Mouse (Mus musculus): Measurements from ENCODE around the gene Kcnma1. TPM values are rescaled to one million over a fixed set of nuclear protein-coding genes. Genes with fewer than 3 reads are reported as not detected.

Gene Kcnma1
- polyA plus RNA-seq, 1 experiment: 75.1 TPM

DNA sequence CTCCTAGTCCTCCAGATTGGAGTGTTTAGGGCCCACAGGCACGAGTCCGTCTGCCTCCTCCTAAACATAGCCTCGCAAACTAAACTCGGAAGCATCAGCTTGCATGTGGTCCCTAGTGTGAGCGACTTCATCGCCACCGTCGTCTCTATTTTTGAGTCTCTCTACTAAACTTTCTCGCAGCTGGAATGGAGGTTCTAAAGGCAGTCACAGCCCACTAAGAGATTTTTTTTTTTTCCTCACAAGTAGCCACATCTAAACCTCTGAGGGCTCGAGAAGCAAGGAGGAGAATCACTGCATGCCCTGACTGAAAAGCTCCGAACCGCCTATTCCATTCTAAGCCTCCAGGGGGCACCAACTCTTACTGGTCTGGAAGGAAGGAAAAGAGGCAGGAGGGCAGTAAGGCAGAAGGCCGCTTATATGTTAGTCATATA, 223.0 kb downstream of the Kcnma1 start:
- 41% methylated on average over 13 of the region's 13 CpGs for WGBS
- TF ChIP-seq POLR2A (IDR thresholded peaks at IDR 0.05; ENCODE audit: insufficient read depth, low read depth, low read length): no peak
- TF ChIP-seq CTCF (IDR thresholded peaks at IDR 0.05; ENCODE audit: insufficient read depth, low read depth, low read length): peak; percentile 46; the same call in 1 of the 2 replicates
- Histone ChIP-seq H3K4me3 (ENCODE audit: insufficient read depth, low read depth, low read length) (no peak overlapping the region), H3K4me1 (ENCODE audit: control insufficient read depth, insufficient read depth, low read length) (peaks cover 8% of the 10 kb centered on the region), H3K27ac (ENCODE audit: insufficient read depth, low read depth, low read length) (no peak overlapping the region)

DNA sequence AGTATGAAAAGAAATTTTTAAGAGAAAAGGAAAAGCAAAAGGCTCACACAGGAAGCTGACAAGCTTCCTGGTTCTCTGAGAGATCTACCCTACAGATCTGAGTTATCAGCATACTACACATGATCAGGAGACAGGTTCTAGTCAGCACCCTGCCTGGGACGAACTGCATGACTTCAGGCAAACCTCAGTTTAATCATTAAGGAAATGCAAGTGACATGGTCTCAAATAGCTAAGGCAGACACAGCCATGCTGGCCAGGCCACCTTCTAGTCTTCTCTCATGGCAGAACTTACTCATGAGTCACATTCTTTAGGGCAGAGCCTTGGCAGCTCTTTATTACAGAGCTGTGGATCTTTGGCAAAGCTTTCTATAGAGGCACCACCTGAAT, 227.6 kb downstream of the Kcnma1 start:
- no peak overlapping the region for H3K27ac ChIP-seq (ENCODE audit: insufficient read depth, low read depth, low read length)
- TF ChIP-seq CTCF (IDR thresholded peaks at IDR 0.05; ENCODE audit: insufficient read depth, low read depth, low read length): no peak
- TF ChIP-seq POLR2A (IDR thresholded peaks at IDR 0.05; ENCODE audit: insufficient read depth, low read depth, low read length): no peak
- peaks cover 10% of the 10 kb centered on the region for H3K4me1 ChIP-seq (ENCODE audit: control insufficient read depth, insufficient read depth, low read length)
- no peak overlapping the region for H3K4me3 ChIP-seq (ENCODE audit: insufficient read depth, low read depth, low read length)
- 33% methylated on average over 1 of the region's 1 CpGs for WGBS

DNA sequence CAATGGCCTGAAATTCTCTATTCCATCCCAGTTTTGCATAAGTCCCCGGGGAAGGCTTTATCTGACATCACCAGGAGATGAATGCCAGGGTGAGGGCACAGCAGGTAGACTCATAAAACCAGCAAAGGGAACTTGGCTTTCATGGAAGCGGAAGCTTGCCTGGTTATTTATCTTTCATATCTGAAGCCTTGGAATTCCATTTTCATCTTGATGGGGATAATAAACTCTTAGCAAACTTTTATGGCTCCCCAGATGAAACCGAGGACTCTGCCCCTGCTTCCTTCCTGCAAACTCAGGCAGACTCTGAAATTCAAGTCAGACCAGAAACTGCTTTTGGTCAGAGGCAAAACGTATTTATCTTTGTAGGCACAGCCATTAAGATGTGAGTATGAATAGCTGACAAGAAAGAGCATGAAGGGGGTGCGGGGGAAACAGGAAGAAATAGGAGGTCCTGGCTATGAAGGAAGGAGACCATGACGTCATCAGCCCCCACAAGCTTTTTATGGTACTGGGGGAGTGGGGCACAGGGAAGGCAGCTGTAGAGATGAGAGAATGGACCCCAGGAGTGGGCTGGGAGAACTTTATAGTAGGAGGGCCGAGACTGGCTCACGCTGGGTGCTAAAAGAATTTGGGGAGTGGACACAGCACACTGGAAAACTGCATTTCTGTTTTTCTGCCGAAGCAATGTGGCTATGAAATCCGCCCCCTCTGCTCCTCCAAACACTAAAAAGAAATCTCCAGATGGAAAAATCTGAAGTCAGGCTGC, 228.2 kb downstream of the Kcnma1 start:
- TF ChIP-seq CTCF (IDR thresholded peaks at IDR 0.05; ENCODE audit: insufficient read depth, low read depth, low read length) (no peak), POLR2A (IDR thresholded peaks at IDR 0.05; ENCODE audit: insufficient read depth, low read depth, low read length) (no peak)
- WGBS: 50% methylated on average over 10 of the region's 10 CpGs
- no peak overlapping the region for H3K27ac ChIP-seq (ENCODE audit: insufficient read depth, low read depth, low read length)
- H3K4me3 ChIP-seq (ENCODE audit: insufficient read depth, low read depth, low read length): no peak overlapping the region
- H3K4me1 ChIP-seq (ENCODE audit: control insufficient read depth, insufficient read depth, low read length): peaks cover 10% of the 10 kb centered on the region

- no peak overlapping the region for H3K27ac ChIP-seq (ENCODE audit: insufficient read depth, low read depth, low read length)
- 51% methylated on average over 8 of the region's 8 CpGs for WGBS
These were observed 231.3 kb downstream of the Kcnma1 start for GRCm38 (mm10) chr14:23782845-23783609.

GRCm38 (mm10) chr14:23774542-23774941, 239.7 kb downstream of the Kcnma1 start:
- Histone ChIP-seq H3K4me3 (ENCODE audit: insufficient read depth, low read depth, low read length) (no peak overlapping the region), H3K27ac (ENCODE audit: insufficient read depth, low read depth, low read length) (no peak overlapping the region), H3K4me1 (ENCODE audit: control insufficient read depth, insufficient read depth, low read length) (no peaks in the 10 kb centered on the region)
- TF ChIP-seq POLR2A (IDR thresholded peaks at IDR 0.05; ENCODE audit: insufficient read depth, low read depth, low read length): no peak
- TF ChIP-seq CTCF (IDR thresholded peaks at IDR 0.05; ENCODE audit: insufficient read depth, low read depth, low read length): no peak
- WGBS: 62% methylated on average over 2 of the region's 2 CpGs

More at GRCm38 (mm10) chr14:23782845-23783609, 231.3 kb downstream of the Kcnma1 start:
- TF ChIP-seq CTCF (IDR thresholded peaks at IDR 0.05; ENCODE audit: insufficient read depth, low read depth, low read length): no peak
- TF ChIP-seq POLR2A (IDR thresholded peaks at IDR 0.05; ENCODE audit: insufficient read depth, low read depth, low read length): no peak
- peaks cover 10% of the 10 kb centered on the region for H3K4me1 ChIP-seq (ENCODE audit: control insufficient read depth, insufficient read depth, low read length)
- H3K4me3 ChIP-seq (ENCODE audit: insufficient read depth, low read depth, low read length): no peak overlapping the region

DNA sequence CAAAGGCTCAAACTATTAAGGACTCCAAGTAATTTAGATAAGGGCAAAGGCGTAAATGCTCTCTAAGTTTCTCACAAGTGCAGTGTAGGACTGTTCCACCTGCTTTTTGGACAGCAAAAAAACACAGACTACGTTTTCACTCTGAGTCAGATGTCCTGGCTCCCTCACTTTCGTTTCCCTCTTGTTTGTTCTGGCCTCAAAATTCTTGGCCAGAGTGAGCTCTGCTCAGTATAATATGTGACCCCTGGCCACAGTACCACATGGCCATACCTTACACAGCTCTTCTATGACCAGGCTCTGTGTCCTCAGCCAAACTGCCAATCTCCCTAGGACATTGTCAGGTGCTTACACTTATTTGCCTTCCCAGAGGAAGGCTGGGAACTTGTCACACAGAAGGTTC, 241.6 kb downstream of the Kcnma1 start:
- TF ChIP-seq CTCF (IDR thresholded peaks at IDR 0.05; ENCODE audit: insufficient read depth, low read depth, low read length) (no peak), POLR2A (IDR thresholded peaks at IDR 0.05; ENCODE audit: insufficient read depth, low read depth, low read length) (no peak)

GRCm38 (mm10) chr14:23771794-23772193, 242.5 kb downstream of the Kcnma1 start:
- H3K4me3 ChIP-seq (ENCODE audit: insufficient read depth, low read depth, low read length): no peak overlapping the region
- H3K4me1 ChIP-seq (ENCODE audit: control insufficient read depth, insufficient read depth, low read length): no peaks in the 10 kb centered on the region
- no peak for TF ChIP-seq CTCF (IDR thresholded peaks at IDR 0.05; ENCODE audit: insufficient read depth, low read depth, low read length)
- no peak for TF ChIP-seq POLR2A (IDR thresholded peaks at IDR 0.05; ENCODE audit: insufficient read depth, low read depth, low read length)
- H3K27ac ChIP-seq (ENCODE audit: insufficient read depth, low read depth, low read length): no peak overlapping the region
- 80% methylated on average over 1 of the region's 1 CpGs for WGBS

More for the DNA sequence above, 241.6 kb downstream of the Kcnma1 start:
- H3K4me1 ChIP-seq (ENCODE audit: control insufficient read depth, insufficient read depth, low read length): no peaks in the 10 kb centered on the region
- H3K4me3 ChIP-seq (ENCODE audit: insufficient read depth, low read depth, low read length): no peak overlapping the region
- 78% methylated on average over 3 of the region's 3 CpGs for WGBS
- no peak overlapping the region for H3K27ac ChIP-seq (ENCODE audit: insufficient read depth, low read depth, low read length)

DNA sequence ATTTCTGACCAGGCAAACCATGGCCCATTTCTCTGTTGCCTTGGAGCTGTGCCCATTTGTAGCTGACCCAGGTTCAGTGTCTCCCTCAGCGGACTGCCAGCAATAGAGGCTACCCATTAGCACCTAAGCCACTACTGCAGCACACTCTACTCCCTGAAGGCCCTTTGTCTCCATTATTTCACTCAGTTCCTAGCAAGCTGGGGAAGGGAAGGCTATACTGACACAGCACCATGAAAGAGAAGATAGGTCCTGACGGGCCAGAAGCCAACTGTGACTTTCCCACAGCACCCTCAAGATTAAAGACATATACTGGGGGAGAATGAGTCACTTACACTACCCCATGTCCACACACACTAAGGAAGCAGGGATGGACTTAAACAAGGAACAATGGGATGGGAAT, 251.8 kb downstream of the Kcnma1 start:
- Histone ChIP-seq H3K4me3 (ENCODE audit: insufficient read depth, low read depth, low read length) (no peak overlapping the region), H3K4me1 (ENCODE audit: control insufficient read depth, insufficient read depth, low read length) (no peaks in the 10 kb centered on the region), H3K27ac (ENCODE audit: insufficient read depth, low read depth, low read length) (no peak overlapping the region)
- 92% methylated on average over 2 of the region's 2 CpGs for WGBS
- TF ChIP-seq CTCF (IDR thresholded peaks at IDR 0.05; ENCODE audit: insufficient read depth, low read depth, low read length) (no peak), POLR2A (IDR thresholded peaks at IDR 0.05; ENCODE audit: insufficient read depth, low read depth, low read length) (no peak)

GRCm38 (mm10) chr14:23759626-23760025, 254.7 kb downstream of the Kcnma1 start:
- Histone ChIP-seq H3K4me3 (ENCODE audit: insufficient read depth, low read depth, low read length) (no peak overlapping the region), H3K27ac (ENCODE audit: insufficient read depth, low read depth, low read length) (no peak overlapping the region), H3K4me1 (ENCODE audit: control insufficient read depth, insufficient read depth, low read length) (no peaks in the 10 kb centered on the region)
- no peak for TF ChIP-seq CTCF (IDR thresholded peaks at IDR 0.05; ENCODE audit: insufficient read depth, low read depth, low read length)
- TF ChIP-seq POLR2A (IDR thresholded peaks at IDR 0.05; ENCODE audit: insufficient read depth, low read depth, low read length): no peak
- 90% methylated on average over 5 of the region's 5 CpGs for WGBS

Measured in olfactory bulb, adult 2 months (tissue).